Mouse (Mus musculus): ENCODE data around the gene Cyp3a11.
"Not testable (repeated sequence)": the region's sequence is repeated elsewhere in the genome, so short reads cannot be mapped to it uniquely, and the experiment has no call there.

The Cyp3a11 gene

GRCm38 (mm10) chr5:145879688-145880087 is at the start of gene Cyp3a11:
TSS of gene Cyp3a11 (minus strand) at chr5:145879964.
- no peak for DNase-seq (ENCODE audit: low spot score)

- DNase-seq (ENCODE audit: low spot score) = no peak
These were observed 33.1 kb upstream of the Cyp3a11 start for GRCm38 (mm10) chr5:145912912-145913311.

GRCm38 (mm10) chr5:145911781-145912180 is 32.0 kb upstream of the Cyp3a11 start:
- DNase-seq (ENCODE audit: low spot score) = no peak

GRCm38 (mm10) chr5:145906937-145907336 is 27.2 kb upstream of the Cyp3a11 start:
- DNase-seq (ENCODE audit: low spot score) = not testable (repeated sequence)

GRCm38 (mm10) chr5:145904535-145904934 is 24.8 kb upstream of the Cyp3a11 start:
- DNase-seq (ENCODE audit: low spot score) = no peak

GRCm38 (mm10) chr5:145903349-145903748 is 23.6 kb upstream of the Cyp3a11 start:
- no peak for DNase-seq (ENCODE audit: low spot score)

- DNase-seq (ENCODE audit: low spot score) = no peak
These were observed 20.7 kb upstream of the Cyp3a11 start for GRCm38 (mm10) chr5:145900436-145900990.

GRCm38 (mm10) chr5:145897271-145897670 is 17.5 kb upstream of the Cyp3a11 start:
- DNase-seq (ENCODE audit: low spot score) = no peak

GRCm38 (mm10) chr5:145881207-145881606 is 1.4 kb upstream of the Cyp3a11 start:
- DNase-seq (ENCODE audit: low spot score) = no peak

GRCm38 (mm10) chr5:145867433-145867832 is 12.3 kb downstream of the Cyp3a11 start:
- not testable (repeated sequence) for DNase-seq (ENCODE audit: low spot score)

- DNase-seq (ENCODE audit: low spot score) = not testable (repeated sequence)
These were observed 74.0 kb downstream of the Cyp3a11 start, which contains the start of gene Cyp3a44 for GRCm38 (mm10) chr5:145805796-145806195. TSS of gene Cyp3a44 (minus strand) at chr5:145805874.
